Mouse (Mus musculus): Measurements from ENCODE around the gene Triobp.
A peak's percentile ranks its signal among the peaks of the same experiment; 100 is the strongest.
"Not testable (repeated sequence)": the region's sequence is repeated elsewhere in the genome, so short reads cannot be mapped to it uniquely, and the experiment has no call there.

Gene Triobp

DNA sequence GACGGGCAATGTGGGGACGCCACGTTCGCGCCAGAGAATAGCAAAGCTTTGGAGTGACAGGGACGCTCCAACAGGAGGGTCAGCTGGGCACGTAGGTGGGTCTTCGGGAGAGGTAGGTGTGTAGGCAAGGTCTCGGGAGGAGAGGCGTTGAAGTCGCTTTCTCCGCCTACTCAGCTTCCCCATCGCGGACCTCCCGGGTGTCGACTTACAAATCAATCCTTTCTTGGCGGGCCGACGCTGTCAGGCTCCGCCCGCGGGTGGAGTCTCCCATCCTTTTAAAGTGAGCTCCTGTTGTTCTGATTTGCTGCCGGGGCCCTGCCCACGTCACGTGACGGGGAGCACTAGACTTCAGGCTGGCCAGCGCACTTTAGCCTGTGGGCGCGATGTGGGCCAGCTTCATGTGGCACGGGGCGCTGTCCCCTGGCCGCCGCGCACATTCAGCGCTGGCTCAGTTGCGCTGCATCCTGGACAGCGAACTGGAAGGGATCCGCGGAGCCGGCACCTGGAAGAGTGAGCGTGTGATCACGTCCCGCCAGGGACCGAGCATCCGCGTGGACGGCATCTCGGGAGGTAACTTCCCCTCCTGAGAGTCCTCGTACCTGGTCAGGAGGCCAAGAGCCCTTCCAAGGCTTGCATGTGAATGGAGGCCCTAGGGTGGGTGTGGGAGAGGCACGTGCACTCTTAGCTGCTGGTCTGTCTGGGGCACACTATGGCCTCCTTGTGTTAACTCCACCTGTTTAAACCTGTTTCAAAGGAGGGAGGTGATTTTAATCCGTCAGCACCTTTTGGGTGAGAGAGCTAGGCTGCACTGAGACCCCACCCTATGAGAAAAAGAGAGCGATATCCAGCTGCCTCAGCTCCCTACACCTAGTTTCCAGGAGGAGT is 83.3 kb downstream of the Triobp start:
- DNase-seq (ENCODE audit: low spot score) = peak; percentile 86

DNA sequence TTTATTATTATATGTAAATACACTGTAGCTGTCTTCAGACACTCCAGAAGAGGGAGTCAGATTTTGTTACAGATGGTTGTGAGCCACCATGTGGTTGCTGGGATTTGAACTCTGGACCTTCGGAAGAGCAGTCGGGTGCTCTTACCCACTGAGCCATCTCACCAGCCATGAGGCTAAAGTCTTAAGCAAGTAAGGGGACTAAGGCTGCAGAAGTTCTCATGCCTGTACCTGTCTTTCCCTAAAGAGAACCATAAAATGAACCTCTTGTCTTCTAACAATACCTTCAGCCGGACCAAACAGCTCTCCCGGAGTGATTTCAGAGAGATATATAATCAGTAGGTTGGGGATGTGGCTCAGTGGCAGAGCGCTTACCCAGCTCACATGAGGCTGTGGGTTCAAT is 84.4 kb downstream of the Triobp start:
- DNase-seq (ENCODE audit: low spot score) = not testable (repeated sequence)

DNA sequence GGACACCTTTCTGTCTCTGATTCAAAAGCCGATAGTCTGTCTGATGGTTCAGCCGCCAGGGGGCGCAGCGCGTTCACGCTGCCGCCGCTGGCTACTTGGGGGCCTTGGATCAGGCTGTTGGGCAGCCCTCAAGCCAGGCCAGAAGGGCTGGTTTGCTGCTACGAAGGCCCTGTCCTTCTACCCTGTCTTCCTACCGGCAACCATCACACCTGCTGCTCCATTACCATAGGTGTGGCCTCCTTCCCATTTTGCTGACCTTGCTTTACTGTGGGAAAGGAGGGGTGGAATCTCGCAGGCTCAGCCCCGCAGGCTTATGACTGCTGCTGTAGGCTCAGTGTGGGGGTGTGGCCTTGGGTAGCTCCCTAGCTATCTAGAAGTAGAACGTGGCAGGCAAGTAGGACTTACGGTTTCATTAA is 90.4 kb downstream of the Triobp start:
- DNase-seq (ENCODE audit: low spot score) = no peak

DNA sequence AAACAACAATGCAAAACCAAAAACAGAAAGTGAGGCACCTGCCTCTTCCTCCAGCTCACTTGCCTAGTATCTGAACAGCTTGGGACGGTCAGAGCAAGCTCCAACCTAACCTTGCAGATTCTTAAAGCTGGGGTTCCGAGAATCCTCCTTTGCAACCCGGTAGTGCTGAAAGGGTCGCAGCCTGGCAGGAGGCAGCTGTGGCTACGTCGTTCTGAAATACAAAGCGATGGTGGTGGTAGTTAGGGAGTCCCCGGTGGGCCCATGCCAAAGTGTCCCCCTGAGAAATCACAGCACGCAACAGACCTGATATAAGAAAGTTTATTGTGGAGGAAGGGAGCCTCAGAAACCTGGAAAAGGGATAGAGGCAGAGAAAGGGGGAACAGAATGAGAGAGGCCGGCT is 90.8 kb downstream of the Triobp start:
- no peak for DNase-seq (ENCODE audit: low spot score)

DNA sequence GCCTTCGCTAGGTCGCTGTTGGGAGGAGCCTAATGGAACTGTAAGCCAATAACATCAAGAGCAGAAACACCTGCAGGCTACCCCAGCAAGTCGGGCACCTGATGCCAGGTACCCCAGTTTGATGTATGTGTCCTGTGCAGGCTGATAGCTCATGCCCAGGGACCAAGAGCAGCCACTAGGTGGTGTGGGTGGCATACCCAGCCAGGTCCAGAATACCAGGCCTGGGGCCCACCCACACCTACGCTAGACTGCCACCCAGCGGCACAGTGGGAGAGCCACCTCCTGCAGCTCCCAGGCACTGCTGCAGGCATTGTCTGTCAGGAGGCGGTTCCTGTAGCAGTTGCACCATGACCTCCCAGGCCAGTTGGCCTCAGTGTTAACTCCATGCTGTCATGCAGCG is 91.3 kb downstream of the Triobp start:
- DNase-seq (ENCODE audit: low spot score) = peak; percentile 67

DNA sequence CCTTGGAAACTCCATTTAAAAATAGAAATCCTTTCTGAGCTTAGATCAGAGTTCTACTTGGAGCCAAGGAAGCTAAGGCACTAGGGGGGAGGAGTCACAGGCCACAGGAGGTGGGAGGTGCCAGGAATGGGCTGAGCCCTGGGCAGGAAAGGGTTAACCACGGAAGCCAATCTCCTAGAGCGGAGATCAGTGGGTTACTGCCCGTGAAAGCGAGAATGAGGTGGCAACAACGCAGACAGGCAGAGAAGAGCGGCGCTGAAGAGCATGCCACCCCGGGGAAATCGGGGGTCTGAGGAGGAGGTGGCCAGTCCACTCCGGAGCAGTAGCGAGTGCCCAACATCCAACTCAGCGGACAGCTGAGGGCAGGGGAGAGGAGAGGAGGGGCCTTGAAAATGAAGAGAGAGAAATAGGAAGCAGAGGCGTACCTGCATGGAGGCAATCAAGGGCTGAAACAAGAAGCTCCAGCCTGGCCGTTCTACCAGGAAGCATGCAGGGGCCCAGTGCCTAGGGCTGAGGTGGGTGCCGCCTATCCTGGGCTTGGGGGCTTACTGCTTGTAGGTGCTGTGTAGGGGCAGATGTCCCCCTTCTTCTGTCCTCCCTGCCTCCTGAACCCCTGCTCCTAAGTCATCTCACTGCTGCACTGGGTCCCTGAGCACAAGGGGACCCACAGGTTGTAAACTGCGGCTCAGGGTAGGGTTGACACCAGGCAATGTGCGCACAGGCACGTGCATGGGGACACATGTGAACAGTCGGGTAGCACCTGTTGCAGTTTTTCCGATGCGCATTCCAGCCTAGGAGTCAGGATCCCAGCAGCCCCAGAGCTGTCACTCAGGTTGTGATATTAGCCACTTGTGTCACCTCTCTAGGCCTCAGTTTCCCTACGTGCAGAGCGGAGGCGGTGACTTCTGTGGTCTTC is 93.2 kb downstream of the Triobp start:
- DNase-seq (ENCODE audit: low spot score) = peak; percentile 44

DNA sequence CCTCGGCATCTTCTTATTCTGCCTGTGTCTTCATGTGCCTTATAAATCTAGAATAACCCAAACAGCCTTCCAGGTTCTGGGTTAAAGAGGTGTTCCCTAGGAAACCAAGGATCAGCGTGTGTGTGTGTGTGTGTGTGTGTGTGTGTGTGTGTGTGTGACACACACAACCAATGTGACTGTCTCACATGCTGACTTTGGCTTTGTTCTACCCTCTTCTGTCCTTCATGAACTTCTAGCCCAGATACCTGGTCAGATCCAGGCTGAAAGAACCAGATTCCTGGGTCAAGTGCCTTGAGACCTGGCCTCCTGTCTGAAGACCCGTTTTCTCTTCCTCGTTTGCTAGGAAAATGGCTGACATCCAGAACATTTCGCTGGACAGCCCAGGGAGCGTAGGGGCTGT is 94.1 kb downstream of the Triobp start, which contains the start of gene Galr3:
TSS of gene Galr3 (plus strand) at position 301 of the 400 bp plus-strand sequence.
- no peak for DNase-seq (ENCODE audit: low spot score)

DNA sequence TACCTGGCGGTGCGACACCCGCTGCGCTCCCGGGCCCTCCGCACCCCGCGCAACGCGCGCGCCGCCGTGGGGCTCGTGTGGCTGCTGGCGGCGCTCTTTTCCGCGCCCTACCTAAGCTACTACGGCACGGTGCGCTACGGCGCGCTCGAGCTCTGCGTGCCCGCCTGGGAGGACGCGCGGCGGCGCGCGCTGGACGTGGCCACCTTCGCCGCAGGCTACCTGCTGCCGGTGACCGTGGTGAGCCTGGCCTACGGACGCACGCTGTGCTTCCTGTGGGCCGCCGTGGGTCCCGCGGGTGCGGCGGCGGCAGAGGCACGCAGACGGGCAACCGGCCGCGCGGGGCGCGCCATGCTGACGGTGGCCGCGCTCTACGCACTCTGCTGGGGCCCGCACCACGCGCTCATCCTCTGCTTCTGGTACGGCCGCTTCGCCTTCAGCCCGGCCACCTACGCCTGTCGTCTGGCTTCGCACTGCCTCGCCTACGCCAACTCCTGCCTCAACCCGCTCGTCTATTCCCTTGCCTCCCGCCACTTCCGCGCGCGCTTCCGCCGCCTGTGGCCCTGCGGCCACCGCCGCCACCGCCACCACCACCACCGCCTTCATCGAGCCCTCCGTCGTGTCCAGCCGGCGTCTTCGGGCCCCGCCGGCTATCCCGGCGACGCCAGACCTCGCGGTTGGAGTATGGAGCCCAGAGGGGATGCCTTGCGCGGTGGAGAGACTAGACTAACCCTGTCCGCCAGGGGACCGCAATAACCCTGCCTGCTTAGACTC is 95.4 kb downstream of the Triobp start:
- DNase-seq (ENCODE audit: low spot score) = no peak

DNA sequence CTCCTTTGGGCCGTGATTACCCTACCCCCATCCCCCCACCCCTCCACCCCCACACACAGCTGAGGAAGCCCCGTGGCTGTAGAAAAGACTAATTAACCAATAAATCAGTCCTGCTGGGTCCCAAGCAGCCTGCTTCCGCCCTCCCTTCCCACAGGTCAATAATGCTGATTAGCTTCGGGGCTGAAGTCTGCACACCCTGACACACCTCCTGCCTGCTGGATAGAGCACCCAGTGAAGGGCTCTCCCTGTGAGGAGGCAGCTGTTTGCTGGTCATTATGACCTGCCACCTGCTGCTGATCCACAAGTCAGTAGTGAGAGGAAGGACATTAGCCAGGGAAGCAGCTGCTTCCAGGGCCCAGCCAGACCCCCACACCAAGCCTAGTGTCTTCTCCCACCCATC is 97.3 kb downstream of the Triobp start:
- no peak for DNase-seq (ENCODE audit: low spot score)

DNA sequence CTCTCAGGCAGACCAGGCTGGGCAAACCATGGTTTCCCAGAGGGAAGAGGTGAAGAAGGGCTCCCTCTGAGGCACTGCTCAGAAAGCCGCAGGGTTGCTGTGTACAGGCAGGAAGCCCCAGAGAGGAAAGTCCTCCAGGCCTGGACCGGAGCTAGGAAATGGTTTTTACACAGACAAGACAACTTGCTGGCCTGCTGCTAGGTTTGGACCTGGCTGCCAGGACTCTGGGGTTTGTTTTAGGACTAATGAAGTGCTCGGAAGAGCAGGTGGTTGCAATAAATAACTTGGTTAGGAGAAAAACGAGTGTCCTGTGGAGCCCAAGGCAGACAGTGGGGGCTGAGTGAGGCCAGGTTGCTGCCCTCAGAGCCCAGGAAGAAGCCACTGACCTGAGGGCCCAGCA is 100.7 kb downstream of the Triobp start:
- DNase-seq (ENCODE audit: low spot score) = no peak

DNA sequence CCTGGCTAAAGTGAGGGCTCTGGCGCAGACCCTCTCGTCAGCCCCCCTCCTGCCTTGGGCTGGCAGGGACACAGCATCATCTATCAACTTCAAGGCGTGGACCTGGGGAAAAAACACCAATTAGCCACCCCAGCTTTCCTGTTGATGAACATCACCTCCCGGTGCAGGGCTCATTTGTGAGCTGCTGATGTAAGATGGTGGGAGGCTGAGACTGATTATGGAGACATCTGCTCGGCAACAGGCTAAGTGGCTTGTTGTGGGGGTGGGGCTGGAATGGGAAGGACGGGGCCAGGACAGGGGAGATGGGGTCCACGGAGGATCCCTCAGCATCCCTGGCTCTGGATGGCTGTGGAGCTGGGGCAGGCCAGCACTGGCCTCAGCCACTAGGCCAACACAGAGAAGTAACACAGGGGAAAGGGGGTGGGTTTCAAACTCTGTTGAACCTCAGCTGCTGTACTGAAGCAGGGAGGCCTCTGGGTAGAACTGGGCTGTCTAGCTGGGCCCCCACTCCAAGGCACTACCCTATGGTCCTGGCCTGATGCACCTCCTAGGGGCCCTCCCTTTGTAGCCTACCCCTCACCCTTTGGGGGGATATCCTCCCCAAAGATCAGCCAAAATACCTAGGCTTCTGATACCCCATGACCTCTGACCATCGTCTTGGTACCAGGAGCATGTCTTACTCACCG is 102.8 kb downstream of the Triobp start:
- DNase-seq (ENCODE audit: low spot score) = no peak

DNA sequence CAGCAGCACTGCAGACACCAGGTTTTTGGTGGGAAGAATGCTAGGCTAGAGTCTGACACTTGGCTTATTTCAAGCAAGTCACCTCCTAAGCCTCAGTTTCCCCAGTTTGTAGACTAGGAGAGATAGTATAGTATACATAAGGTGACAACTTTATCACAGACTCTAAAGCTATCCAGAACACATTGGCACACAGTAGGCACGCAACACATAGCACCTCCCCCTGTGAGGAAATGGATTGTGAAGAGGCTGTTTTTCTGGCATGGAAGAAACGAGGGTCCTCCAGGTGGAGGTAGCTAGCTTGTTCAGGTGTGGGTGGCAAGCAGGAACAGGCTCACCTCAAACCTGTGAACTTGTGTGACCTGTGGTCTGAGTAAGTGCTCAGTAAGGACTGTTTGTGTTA is 103.4 kb downstream of the Triobp start:
- DNase-seq (ENCODE audit: low spot score) = no peak

DNA sequence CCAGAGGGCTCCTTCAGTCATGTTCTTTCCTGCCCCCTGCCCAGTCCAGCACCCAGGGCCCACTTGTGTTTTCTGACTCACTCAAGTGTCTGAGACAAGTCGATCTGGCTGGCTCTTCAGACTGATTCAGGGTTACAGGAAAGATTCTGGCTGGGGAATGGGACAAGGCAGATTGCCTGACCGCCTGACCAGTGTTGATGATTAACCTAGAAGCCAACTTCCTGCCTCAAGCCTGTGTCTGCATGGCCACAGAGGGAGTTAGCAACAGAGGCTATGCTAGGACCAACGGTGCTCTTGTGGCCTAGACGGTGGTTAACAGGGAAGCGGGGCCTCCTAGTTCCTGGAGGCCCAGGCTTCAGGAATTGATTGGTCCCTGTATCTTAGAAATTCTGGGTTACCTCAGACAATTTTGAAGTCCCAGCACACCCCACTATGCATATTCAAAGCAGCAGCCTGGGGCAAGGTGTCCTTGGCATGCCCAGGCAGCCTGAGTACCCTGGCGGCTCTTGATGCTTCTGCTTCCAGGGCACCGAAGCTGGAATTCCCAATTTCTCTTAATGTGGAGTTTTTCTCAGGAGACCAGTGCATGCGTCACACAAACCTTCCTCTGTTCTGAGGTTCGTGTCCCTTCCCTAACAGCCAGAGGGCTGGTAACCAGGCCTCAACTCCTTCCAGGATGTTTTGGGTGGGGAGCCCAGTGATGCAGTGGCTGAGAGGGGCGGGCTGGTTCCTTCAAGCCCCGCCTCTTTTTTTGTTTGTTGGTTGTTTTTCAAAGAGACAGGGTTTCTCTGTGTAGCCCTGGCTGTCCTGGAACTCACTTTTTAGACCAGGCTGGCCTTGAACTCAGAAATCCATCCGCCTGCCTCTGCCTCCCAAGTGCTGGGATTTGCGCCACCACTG is 104.2 kb downstream of the Triobp start:
- DNase-seq (ENCODE audit: low spot score) = no peak

DNA sequence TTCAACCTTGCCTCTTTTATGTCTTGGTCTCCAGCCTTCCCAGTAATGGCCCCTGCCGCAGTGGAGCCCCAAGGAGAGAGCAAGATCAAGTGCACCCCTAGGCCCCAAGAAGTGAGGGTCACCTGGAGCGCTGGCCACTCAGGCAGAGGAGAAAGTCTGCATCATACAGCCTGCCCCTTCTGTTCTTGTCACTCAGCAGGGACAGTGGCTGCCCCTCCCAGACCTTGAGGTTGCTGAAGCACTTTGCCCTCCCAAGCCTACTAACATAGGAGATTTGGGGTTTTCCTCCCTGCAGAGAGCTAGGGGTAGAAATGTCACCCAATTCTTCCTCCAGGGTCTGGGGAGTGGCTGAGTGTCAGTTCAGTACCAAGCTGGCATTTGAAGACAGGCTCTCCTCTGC is 104.8 kb downstream of the Triobp start:
- no peak for DNase-seq (ENCODE audit: low spot score)
